Mouse (Mus musculus): ENCODE results near the gene Olfr869.

Gene Olfr869

DNA sequence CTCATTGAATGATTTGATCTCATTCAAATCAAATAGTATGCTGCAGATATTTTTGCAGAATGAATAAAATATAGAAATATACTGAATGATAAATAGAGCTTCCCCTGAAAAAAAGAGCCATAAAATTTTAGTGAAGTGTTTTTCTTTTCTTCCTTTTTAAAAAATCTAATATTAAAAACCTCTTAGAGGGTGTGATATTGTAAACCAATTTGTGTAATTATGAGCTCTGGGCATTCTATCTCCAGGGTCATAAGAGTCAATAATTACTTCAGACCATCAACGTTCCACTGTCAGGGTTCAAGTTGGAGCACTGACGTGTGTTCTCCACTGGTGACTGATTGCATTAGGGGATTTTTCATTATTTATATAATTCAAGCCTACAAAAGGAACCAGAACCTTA, at the start of gene Olfr869:
TSS of gene Olfr869 (plus strand) at position 301 of the 400 bp plus-strand sequence.
- no peak for DNase-seq

DNA sequence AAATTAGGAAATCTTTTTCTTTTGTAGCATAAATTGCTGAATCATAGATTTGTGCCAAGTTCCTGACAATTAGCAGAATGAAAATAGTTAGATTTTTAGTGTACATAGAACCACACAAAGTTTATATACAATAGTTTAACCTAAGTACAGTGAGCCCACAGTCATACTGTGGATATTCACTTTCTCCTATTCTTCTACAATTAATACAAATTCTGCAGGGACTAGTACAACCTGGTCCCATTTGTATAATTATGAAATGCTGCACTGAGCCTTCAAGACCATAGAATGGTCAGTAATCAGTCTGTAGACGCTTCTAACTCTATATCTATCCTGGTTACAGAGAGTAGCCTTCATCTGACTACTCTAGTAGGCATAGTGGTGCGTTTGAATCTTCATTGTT, 30.5 kb upstream of the Olfr869 start, which contains the start of gene Olfr868:
TSS of gene Olfr868 (plus strand) at position 301 of the 400 bp plus-strand sequence.
- no peak for DNase-seq

DNA sequence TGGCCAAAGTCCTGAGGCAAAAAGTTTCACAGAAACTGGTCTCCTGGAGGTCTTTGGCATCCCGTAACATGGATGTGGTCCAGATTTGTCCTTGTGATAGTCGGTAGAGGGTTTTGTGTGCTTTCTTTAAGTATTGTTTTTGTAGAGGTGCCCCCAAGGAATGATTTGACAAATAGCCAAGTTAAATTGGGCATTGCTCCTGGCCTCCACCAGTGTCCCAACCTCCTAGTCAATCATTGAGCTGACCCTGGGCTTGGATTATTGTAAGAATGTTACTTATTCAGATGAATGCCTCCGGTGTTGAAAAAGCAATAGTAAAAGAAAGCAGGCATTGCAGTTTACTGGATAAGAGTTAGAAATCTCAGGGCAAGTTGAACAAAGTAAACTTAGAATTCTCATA, 20.9 kb downstream of the Olfr869 start:
- DNase-seq: no peak

DNA sequence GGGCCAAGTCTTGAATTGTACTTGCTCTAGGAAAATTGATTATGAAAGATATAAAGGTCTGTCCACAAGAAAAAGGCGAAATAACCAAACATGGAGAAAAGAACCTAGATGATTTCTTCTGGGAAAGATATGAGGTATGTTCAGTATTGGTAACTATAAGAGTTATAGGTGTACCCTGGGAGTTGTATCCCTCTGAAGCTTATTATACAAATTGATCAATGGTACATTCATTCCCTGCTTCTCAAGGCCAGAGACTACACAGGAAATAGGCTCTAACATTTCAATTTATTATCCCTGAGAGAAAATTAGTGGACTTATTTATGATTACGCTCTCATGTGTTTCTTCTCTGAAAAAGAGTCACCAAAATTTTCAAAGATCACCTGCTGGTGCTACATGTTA, 45.1 kb downstream of the Olfr869 start, which contains the start of gene Olfr870:
TSS of gene Olfr870 (minus strand) at position 101 of the 400 bp plus-strand sequence.
- DNase-seq: no peak

DNA sequence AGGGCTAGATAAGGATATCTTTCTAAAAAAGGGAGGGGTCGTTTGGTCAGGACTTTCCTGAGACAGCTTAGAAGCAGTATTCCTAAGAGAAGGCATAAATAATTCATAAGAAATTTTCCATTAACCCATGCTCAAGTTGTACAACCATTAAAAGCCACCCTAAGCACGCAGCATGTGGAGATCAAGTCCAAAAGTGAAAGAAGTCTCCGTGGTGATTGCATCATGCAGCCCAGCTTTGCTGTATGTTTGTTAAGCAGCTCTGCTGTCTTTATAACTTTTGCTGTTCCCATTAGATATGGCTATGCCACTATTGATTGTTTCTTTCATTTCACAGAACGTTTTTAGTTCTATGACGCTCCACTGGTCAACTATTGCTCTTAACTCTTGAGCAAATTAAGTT, 50.7 kb downstream of the Olfr869 start:
- no peak for DNase-seq

Data from right cerebral cortex, postnatal 14 days (tissue).